In the genomic region with DNA sequence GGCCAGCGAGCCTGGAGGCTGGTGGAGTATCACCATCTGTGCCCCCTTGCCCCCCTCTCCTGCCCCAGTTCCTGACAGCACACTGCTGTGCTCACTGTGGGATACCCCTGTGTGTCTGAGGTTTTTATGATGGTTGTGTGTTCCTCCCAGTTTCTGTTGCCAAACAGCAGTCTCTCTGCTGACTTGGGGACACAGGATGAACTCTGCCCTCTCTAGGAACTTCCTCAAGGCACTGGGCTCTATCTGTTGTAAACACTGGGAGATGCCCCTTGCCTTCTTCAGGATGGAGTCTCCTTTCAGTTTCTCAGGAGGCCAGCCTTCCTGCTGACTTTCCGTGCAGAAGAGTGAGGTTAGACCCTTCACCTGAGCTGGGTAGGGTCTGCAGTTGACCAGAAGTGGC, we compare ENCODE assay signal across 8 mouse cellular contexts. TPM values are rescaled to one million over a fixed set of nuclear protein-coding genes. Genes with fewer than 3 reads are reported as not detected.
DNase-seq lines count a peak whose midpoint lies in the region; ATAC-seq lines count a peak whose summit lies in the region.

No protein-coding gene starts in this region.

- DNase-seq in heart, adult 11 months = no peak
- no peak for DNase-seq in midbrain, embryonic 10.5 days (ENCODE audit: low spot score)
- no peak for DNase-seq in limb, embryonic 11.5 days (ENCODE audit: low spot score)
- no peak for DNase-seq in ovary, adult 18-20 months (ENCODE audit: low spot score)
- no peak for DNase-seq in spleen, postnatal 36 days (ENCODE audit: low spot score in 2 of 2)

- WGBS in heart, embryonic 11.5 days (ENCODE audit: insufficient replicate concordance) = 36% methylated on average over 2 of the region's 2 CpGs
- WGBS in midbrain, embryonic 10.5 days = 27% methylated on average over 2 of the region's 2 CpGs
- 22% methylated on average over 2 of the region's 2 CpGs for WGBS in midbrain, embryonic 16.5 days
- 26% methylated on average over 2 of the region's 2 CpGs for WGBS in limb, embryonic 11.5 days
- WGBS in stomach, embryonic 15.5 days = 32% methylated on average over 2 of the region's 2 CpGs

- no peaks in the 10 kb centered on the region for H3K27me3 ChIP-seq in heart, embryonic 11.5 days (ENCODE audit: control insufficient read depth, insufficient read depth, low read length)
- peaks cover 62% of the 10 kb centered on the region for H3K27me3 ChIP-seq in midbrain, embryonic 10.5 days (ENCODE audit: low read depth, poor library complexity, severe bottlenecking)
- H3K27me3 ChIP-seq in midbrain, embryonic 16.5 days (ENCODE audit: control insufficient read depth, insufficient read depth, low read depth, low read length) = peaks cover 25% of the 10 kb centered on the region
- H3K27me3 ChIP-seq in limb, embryonic 11.5 days (ENCODE audit: control insufficient read depth, insufficient read depth, low read length) = peaks cover 4% of the 10 kb centered on the region; the same call in 1 of the 2 replicates
- H3K27me3 ChIP-seq in stomach, embryonic 15.5 days (replicated peaks) = no peaks in the 10 kb centered on the region

- peak overlapping the region; percentile 97 for H3K9ac ChIP-seq in heart, embryonic 11.5 days (ENCODE audit: low read depth, low read length)
- no peak overlapping the region for H3K9ac ChIP-seq in midbrain, embryonic 16.5 days (ENCODE audit: low read depth, low read length)
- no peak overlapping the region for H3K9ac ChIP-seq in limb, embryonic 11.5 days (ENCODE audit: low read length)
- H3K9ac ChIP-seq in stomach, embryonic 15.5 days = no peak overlapping the region

- no peaks in the 10 kb centered on the region for H3K36me3 ChIP-seq in heart, embryonic 11.5 days (ENCODE audit: control insufficient read depth, insufficient read depth, low read length)
- H3K36me3 ChIP-seq in midbrain, embryonic 10.5 days = no peaks in the 10 kb centered on the region
- no peaks in the 10 kb centered on the region for H3K36me3 ChIP-seq in midbrain, embryonic 16.5 days (ENCODE audit: control insufficient read depth, insufficient read depth, low read length)
- H3K36me3 ChIP-seq in limb, embryonic 11.5 days (ENCODE audit: control insufficient read depth, insufficient read depth, low read length) = no peaks in the 10 kb centered on the region
- H3K36me3 ChIP-seq in stomach, embryonic 15.5 days = no peaks in the 10 kb centered on the region

- no peaks in the 10 kb centered on the region for H3K9me3 ChIP-seq in heart, embryonic 11.5 days (replicated peaks; ENCODE audit: control insufficient read depth, low read length)
- no peaks in the 10 kb centered on the region for H3K9me3 ChIP-seq in midbrain, embryonic 10.5 days (replicated peaks)
- H3K9me3 ChIP-seq in midbrain, embryonic 16.5 days (replicated peaks; ENCODE audit: control insufficient read depth, low read length, poor library complexity, severe bottlenecking) = no peaks in the 10 kb centered on the region
- H3K9me3 ChIP-seq in limb, embryonic 11.5 days (ENCODE audit: control insufficient read depth, low read length) = no peaks in the 10 kb centered on the region
- H3K9me3 ChIP-seq in stomach, embryonic 15.5 days = no peaks in the 10 kb centered on the region

- H3K4me1 ChIP-seq in heart, embryonic 11.5 days (ENCODE audit: control insufficient read depth, insufficient read depth, low read length) = peaks cover 63% of the 10 kb centered on the region
- peaks cover 52% of the 10 kb centered on the region for H3K4me1 ChIP-seq in midbrain, embryonic 10.5 days
- H3K4me1 ChIP-seq in midbrain, embryonic 16.5 days (ENCODE audit: control insufficient read depth, insufficient read depth, low read length) = peaks cover 20% of the 10 kb centered on the region
- H3K4me1 ChIP-seq in limb, embryonic 11.5 days (ENCODE audit: control insufficient read depth, insufficient read depth, low read length) = peaks cover 12% of the 10 kb centered on the region
- peaks cover 43% of the 10 kb centered on the region for H3K4me1 ChIP-seq in stomach, embryonic 15.5 days

- peak overlapping the region; percentile 97 for H3K4me3 ChIP-seq in heart, embryonic 11.5 days (ENCODE audit: low read depth, low read length)
- peak overlapping the region; percentile 96 for H3K4me3 ChIP-seq in midbrain, embryonic 10.5 days
- no peak overlapping the region for H3K4me3 ChIP-seq in midbrain, embryonic 16.5 days (ENCODE audit: low read depth, low read length)
- H3K4me3 ChIP-seq in limb, embryonic 11.5 days (ENCODE audit: low read depth, low read length) = no peak overlapping the region
- peak overlapping the region; percentile 95 for H3K4me3 ChIP-seq in stomach, embryonic 15.5 days (replicated peaks)

- H3K4me2 ChIP-seq in heart, embryonic 11.5 days = peak overlapping the region; percentile 80
- no peak overlapping the region for H3K4me2 ChIP-seq in midbrain, embryonic 16.5 days (ENCODE audit: low read length)
- H3K4me2 ChIP-seq in limb, embryonic 11.5 days (ENCODE audit: low read depth, severe bottlenecking) = peak overlapping the region; percentile 57; the same call in 1 of the 2 replicates
- H3K4me2 ChIP-seq in stomach, embryonic 15.5 days = peak overlapping the region; percentile 61

- H3K27ac ChIP-seq in heart, embryonic 11.5 days (ENCODE audit: low read depth, low read length) = no peak overlapping the region
- no peak overlapping the region for H3K27ac ChIP-seq in midbrain, embryonic 10.5 days (replicated peaks)
- H3K27ac ChIP-seq in midbrain, embryonic 16.5 days (ENCODE audit: low read length) = no peak overlapping the region
- H3K27ac ChIP-seq in limb, embryonic 11.5 days (replicated peaks; ENCODE audit: low read depth, low read length) = no peak overlapping the region
- 0 out of 2 replicates have a peak overlapping the region, but pooled peaks have one; percentile 2 for H3K27ac ChIP-seq in stomach, embryonic 15.5 days

- ATAC-seq in heart, embryonic 11.5 days (replicated peaks; ENCODE audit: insufficient number of reproducible peaks, low FRiP score, low TSS enrichment) = no peak
- ATAC-seq in midbrain, embryonic 16.5 days = no peak
- no peak for ATAC-seq in limb, embryonic 11.5 days (ENCODE audit: insufficient number of reproducible peaks, low FRiP score, low TSS enrichment, low read depth)
- ATAC-seq in stomach, embryonic 15.5 days (ENCODE audit: insufficient read depth, low FRiP score, low read depth) = no peak

RNA-seq across cellular contexts. Expression of a gene that starts 1.9 kb away (rescaled TPM):
- polyA plus RNA-seq in heart, embryonic 11.5 days (2014; fragmentation: Nextera tagmentation; extraction: Ambion mirVana) = 48.0 and 56.4 TPM in 2 replicates
- polyA plus RNA-seq in midbrain, embryonic 10.5 days (2016; fragmentation: Nextera tagmentation; extraction: Ambion mirVana) = 21.8 and 22.4 TPM in 2 replicates
- 5.2 and 5.7 TPM in 2 replicates for polyA plus RNA-seq in midbrain, embryonic 16.5 days (2015; fragmentation: Nextera tagmentation; extraction: Ambion mirVana)
- 29.6 and 30.5 TPM in 2 replicates for polyA plus RNA-seq in limb, embryonic 11.5 days (2014; fragmentation: Nextera tagmentation; extraction: Ambion mirVana)
- polyA plus RNA-seq in stomach, embryonic 15.5 days (2015; fragmentation: Nextera tagmentation; extraction: Ambion mirVana) = 40.6 and 42.4 TPM in 2 replicates

RNA-seq across cellular contexts. Expression of a gene that starts 13.9 kb away (rescaled TPM):
- polyA plus RNA-seq in heart, embryonic 11.5 days (2014; fragmentation: Nextera tagmentation; extraction: Ambion mirVana) = 10.6 and 13.7 TPM in 2 replicates
- polyA plus RNA-seq in midbrain, embryonic 10.5 days (2016; fragmentation: Nextera tagmentation; extraction: Ambion mirVana) = 8.8 and 10.1 TPM in 2 replicates
- 7.4 and 8.6 TPM in 2 replicates for polyA plus RNA-seq in midbrain, embryonic 16.5 days (2015; fragmentation: Nextera tagmentation; extraction: Ambion mirVana)
- 6.3 and 9.5 TPM in 2 replicates for polyA plus RNA-seq in limb, embryonic 11.5 days (2014; fragmentation: Nextera tagmentation; extraction: Ambion mirVana)
- polyA plus RNA-seq in stomach, embryonic 15.5 days (2015; fragmentation: Nextera tagmentation; extraction: Ambion mirVana) = 13.0 and 15.7 TPM in 2 replicates

RNA-seq across cellular contexts. Expression of a gene that starts 24.6 kb away (rescaled TPM):
- polyA plus RNA-seq in heart, embryonic 11.5 days (2014; fragmentation: Nextera tagmentation; extraction: Ambion mirVana) = 107 and 110 TPM in 2 replicates
- 112 and 124 TPM in 2 replicates for polyA plus RNA-seq in midbrain, embryonic 10.5 days (2016; fragmentation: Nextera tagmentation; extraction: Ambion mirVana)
- polyA plus RNA-seq in midbrain, embryonic 16.5 days (2015; fragmentation: Nextera tagmentation; extraction: Ambion mirVana) = 252 TPM in 2 replicates
- polyA plus RNA-seq in limb, embryonic 11.5 days (2014; fragmentation: Nextera tagmentation; extraction: Ambion mirVana) = 75.4 and 78.3 TPM in 2 replicates
- polyA plus RNA-seq in stomach, embryonic 15.5 days (2015; fragmentation: Nextera tagmentation; extraction: Ambion mirVana) = 137 and 142 TPM in 2 replicates

RNA-seq across cellular contexts. Expression of a gene that starts 27.9 kb away (rescaled TPM):
- 3.9 and 4.8 TPM in 2 replicates for polyA plus RNA-seq in heart, embryonic 11.5 days (2014; fragmentation: Nextera tagmentation; extraction: Ambion mirVana)
- polyA plus RNA-seq in midbrain, embryonic 10.5 days (2016; fragmentation: Nextera tagmentation; extraction: Ambion mirVana) = not detected in 2 replicates
- polyA plus RNA-seq in midbrain, embryonic 16.5 days (2015; fragmentation: Nextera tagmentation; extraction: Ambion mirVana) = 1.5 and 1.7 TPM in 2 replicates
- 0.13 and 0.17 TPM in 2 replicates for polyA plus RNA-seq in limb, embryonic 11.5 days (2014; fragmentation: Nextera tagmentation; extraction: Ambion mirVana)
- polyA plus RNA-seq in stomach, embryonic 15.5 days (2015; fragmentation: Nextera tagmentation; extraction: Ambion mirVana) = 0.22 TPM in 1 of 2 replicates, not detected in the other

RNA-seq across cellular contexts. Expression of a gene that starts 30.6 kb away (rescaled TPM):
- 149 and 151 TPM in 2 replicates for polyA plus RNA-seq in heart, embryonic 11.5 days (2014; fragmentation: Nextera tagmentation; extraction: Ambion mirVana)
- 0.19 TPM in 1 of 2 replicates, not detected in the other for polyA plus RNA-seq in midbrain, embryonic 10.5 days (2016; fragmentation: Nextera tagmentation; extraction: Ambion mirVana)
- 0.22 TPM in 1 of 2 replicates, not detected in the other for polyA plus RNA-seq in midbrain, embryonic 16.5 days (2015; fragmentation: Nextera tagmentation; extraction: Ambion mirVana)
- 0.41 and 0.53 TPM in 2 replicates for polyA plus RNA-seq in limb, embryonic 11.5 days (2014; fragmentation: Nextera tagmentation; extraction: Ambion mirVana)
- 0.23 and 0.43 TPM in 2 replicates for polyA plus RNA-seq in stomach, embryonic 15.5 days (2015; fragmentation: Nextera tagmentation; extraction: Ambion mirVana)

Comparison
In these comparisons a context has a peak if more than half of its experiments do, and no peak if none do; other contexts are left out.
1. H3K4me3 ChIP-seq: peak in heart, embryonic 11.5 days (single experiment), midbrain, embryonic 10.5 days (single experiment) and stomach, embryonic 15.5 days (single experiment); none in midbrain, embryonic 16.5 days (single experiment) and limb, embryonic 11.5 days (single experiment).